ENCODE assay signal across 22 mouse cellular contexts in the genomic region with DNA sequence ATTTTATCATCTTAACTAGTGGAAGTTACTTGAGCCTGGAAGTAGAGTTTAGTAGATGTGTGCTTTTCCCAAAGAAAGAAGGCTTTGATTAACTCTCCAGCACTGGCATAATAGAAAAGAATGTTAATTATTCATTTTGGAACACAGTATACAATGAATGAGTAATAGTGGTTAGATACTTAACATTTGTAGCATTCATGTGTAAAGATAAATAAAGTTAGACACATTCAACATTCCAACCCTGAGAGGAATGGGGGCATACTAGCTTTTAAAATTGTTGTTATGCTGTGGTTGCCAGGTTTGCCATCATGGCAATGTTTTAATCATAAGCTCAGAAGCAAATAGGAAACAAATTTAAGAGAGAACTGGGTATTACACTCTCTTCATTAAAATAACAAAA.
"Had no signal": no experiment of that assay in that cellular context is flagged by ENCODE, and none has a peak within 500 bp of the region (broad histone marks: within the 10 kb centered on the region; RNA-seq: fewer than 3 reads in every experiment).

No protein-coding gene starts in this region.

- ATAC-seq: hindbrain, postnatal 0 days; intestine, embryonic 16.5 days had no signal

- DNase-seq: gastrocnemius, postnatal 14 days; gastrocnemius, postnatal 36 days; heart, adult 11 months; heart, adult 2 months; heart, postnatal 14 days; heart, postnatal 36 days; kidney, adult 11 months; kidney, adult 2 months; kidney, adult 9 months; kidney, postnatal 14 days; kidney, postnatal 36 days; liver; liver, embryonic 13.5 days had no signal

- H3K27me3 ChIP-seq: heart, embryonic 13.5 days; heart, embryonic 15.5 days; hindbrain, embryonic 13.5 days; hindbrain, embryonic 15.5 days; kidney, embryonic 15.5 days; limb, embryonic 12.5 days; liver, embryonic 13.5 days; liver, embryonic 15.5 days had no signal
